Mouse (Mus musculus) lung, embryonic 16.5 days (tissue): ENCODE data around the gene Adam23. TPM values are rescaled to one million over a fixed set of nuclear protein-coding genes. Genes with fewer than 3 reads are reported as not detected.

Experiments
- polyA plus RNA-seq: library from polyadenylated mRNA; unstranded; fragments of >200 nt; fragmentation: Nextera tagmentation; extraction: Ambion mirVana; gene quantifications from 2 replicates; pipeline ENCODE4 v1.2.1, GENCODE M21; 2015

Gene Adam23
- polyA plus RNA-seq, 1 experiment from 2014 or later: 0.65 TPM

Other genes starting within 250 kb of the Adam23 start
- gene Gpr1, start 231.3 kb upstream of the Adam23 start, polyA plus RNA-seq: not detected in 2 replicates
- 3.4 and 4.4 TPM in 2 replicates for gene Zdbf2, start 172.6 kb upstream of the Adam23 start, polyA plus RNA-seq
- gene Gm39653, start 170.1 kb downstream of the Adam23 start, polyA plus RNA-seq: not detected in 2 replicates
- gene Dytn, start 241.0 kb downstream of the Adam23 start, polyA plus RNA-seq: not detected in 2 replicates